Mouse (Mus musculus) lung, postnatal 0 days (tissue): ENCODE measurements around the gene Vti1b. TPM values are rescaled to one million over a fixed set of nuclear protein-coding genes. Genes with fewer than 3 reads are reported as not detected.

Experiments
- ATAC-seq: fragments of 200-750 bp; cut with Nextera tagmentation; 2 replicates; pipeline ENCODE4 v1.8.0; 2017; ENCODE audit warnings: moderate library complexity
- DNase-seq: peaks from one replicate; pipeline ENCODE4 v3.0.0-alpha.2; 2016; ENCODE audit warnings: low spot score
- H3K27ac ChIP-seq: fragments of 300-500 bp; sonication (generic); 2 replicates; pipeline ENCODE4 v1.5.1; 2014; ENCODE audit warnings: antibody characterized with exemption, mild to moderate bottlenecking, low read length, mixed read lengths
- H3K27me3 ChIP-seq: fragments of 300-500 bp; sonication (generic); replicated peaks from 2 replicates; pipeline ENCODE4 v1.6.1; 2014; ENCODE audit warnings: low read length, mixed read lengths; ENCODE audit not compliant: insufficient read depth
- H3K36me3 ChIP-seq: fragments of 300-500 bp; sonication (generic); 2 replicates; pipeline ENCODE4 v1.6.1; 2014; ENCODE audit warnings: low read length, mixed read lengths; ENCODE audit not compliant: insufficient read depth
- H3K4me1 ChIP-seq: fragments of 300-500 bp; sonication (generic); 2 replicates; pipeline ENCODE4 v1.6.1; 2014; ENCODE audit warnings: antibody characterized with exemption, low read depth, low read length, mixed read lengths; ENCODE audit not compliant: insufficient read depth
- H3K4me2 ChIP-seq: fragments of 300-500 bp; sonication (generic); replicated peaks from 2 replicates; pipeline ENCODE4 v1.6.1; 2014; ENCODE audit warnings: low read depth, mild to moderate bottlenecking, low read length, moderate library complexity, mixed read lengths
- H3K4me3 ChIP-seq: fragments of 300-500 bp; sonication (generic); 2 replicates; pipeline ENCODE4 v1.5.1; 2014; ENCODE audit warnings: low read depth, low read length
- H3K9ac ChIP-seq: fragments of 300-500 bp; sonication (generic); replicated peaks from 2 replicates; pipeline ENCODE4 v1.6.1; 2014; ENCODE audit warnings: low read depth, mild to moderate bottlenecking
- H3K9me3 ChIP-seq: fragments of 300-500 bp; sonication (generic); 2 replicates; pipeline ENCODE4 v1.6.1; 2016; ENCODE audit warnings: low read length, mixed read lengths
- CTCF ChIP-seq: IDR thresholded peaks from 2 replicates; pipeline ENCODE4 v1.5.1; 2016; ENCODE audit warnings: antibody characterized with exemption, mild to moderate bottlenecking
- EP300 ChIP-seq: IDR thresholded peaks from 2 replicates; pipeline ENCODE4 v1.6.1; 2016; ENCODE audit warnings: antibody characterized with exemption, mild to moderate bottlenecking, control low read depth
- WGBS: fragments of 180-500 bp; shearing (Covaris S2); extraction: QIAGEN DNeasy Blood & Tissue Kit; methylation state at CpG from one replicate; pipeline ENCODE4 v1.1.7; 2014; 5-methylcytosine and 5-hydroxymethylcytosine counted together
- polyA plus RNA-seq: library from polyadenylated mRNA; unstranded; fragments of >200 nt; fragmentation: Nextera tagmentation; extraction: Ambion mirVana; gene quantifications from 2 replicates; pipeline ENCODE4 v1.2.1, GENCODE M21; 2015

Vti1b gene
- polyA plus RNA-seq, 1 experiment from 2014 or later: 80.6 TPM

DNA sequence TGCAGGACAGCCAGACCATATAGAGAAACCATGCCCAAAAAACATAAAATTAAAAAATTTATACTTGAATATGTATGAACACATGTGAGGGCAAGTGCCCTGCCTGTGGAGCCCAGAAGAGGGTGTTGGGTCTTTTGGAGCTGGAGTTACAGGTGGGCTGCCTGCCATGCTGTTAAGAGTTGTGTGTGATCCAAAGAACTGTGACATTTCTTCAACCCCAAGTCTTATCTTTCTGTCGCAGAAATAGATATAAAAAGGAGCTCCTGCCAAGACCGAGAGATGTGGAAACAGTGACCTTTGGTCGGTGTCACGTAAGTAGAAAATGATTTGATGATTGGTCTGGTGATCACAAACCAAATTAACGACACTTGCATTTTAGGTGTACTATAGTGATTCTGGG is 1.3 kb upstream of the Vti1b start:
- H3K27ac ChIP-seq: no peak overlapping the region
- no peaks in the 10 kb centered on the region for H3K27me3 ChIP-seq
- DNase-seq (no peak), ATAC-seq (no peak)
- H3K36me3 ChIP-seq: no peaks in the 10 kb centered on the region
- no peaks in the 10 kb centered on the region for H3K9me3 ChIP-seq
- H3K4me3 ChIP-seq: no peak overlapping the region
- H3K9ac ChIP-seq: no peak overlapping the region
- no peak for TF ChIP-seq EP300
- no peak for TF ChIP-seq CTCF
- H3K4me2 ChIP-seq: no peak overlapping the region
- WGBS: 81% methylated on average over 5 of the region's 5 CpGs
- peaks cover 5% of the 10 kb centered on the region; the same call in 1 of the 2 replicates for H3K4me1 ChIP-seq

DNA sequence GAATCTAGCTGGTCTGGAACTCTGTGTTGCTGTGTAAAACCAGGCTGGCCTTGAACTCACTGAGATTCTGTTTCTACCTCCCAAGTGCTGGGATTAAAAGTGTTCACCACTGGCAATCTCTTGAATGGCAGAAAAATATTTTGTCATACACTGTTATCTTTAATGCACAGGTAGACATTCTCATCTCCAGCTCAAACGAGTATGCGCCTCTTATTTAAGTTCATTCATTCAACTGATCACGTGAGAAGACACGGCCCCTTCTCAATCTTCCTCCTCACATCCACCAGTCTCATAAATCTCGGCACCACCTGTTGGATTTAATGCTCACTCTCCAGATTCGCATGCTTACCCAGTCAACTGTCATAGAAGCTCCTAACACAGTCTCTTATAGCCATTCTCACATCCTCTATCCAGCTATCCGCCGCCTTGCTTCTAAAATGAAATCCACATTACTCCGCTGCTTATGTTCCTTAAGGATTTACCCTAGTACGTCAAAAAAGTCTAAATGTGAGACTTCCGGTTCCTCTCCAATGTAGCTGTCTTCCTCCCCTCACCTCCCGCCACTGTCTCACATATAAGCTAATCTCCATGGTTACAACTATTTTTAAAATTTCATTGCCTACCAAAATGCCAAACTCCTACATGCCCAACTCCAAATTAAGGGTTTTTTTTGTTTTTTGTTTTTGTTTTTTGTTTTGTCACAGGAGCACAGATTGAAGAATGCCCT is 1.0 kb downstream of the Vti1b start:
- ATAC-seq (no peak), DNase-seq (no peak)
- H3K27me3 ChIP-seq: no peaks in the 10 kb centered on the region
- H3K4me1 ChIP-seq: peaks cover 5% of the 10 kb centered on the region; the same call in 1 of the 2 replicates
- H3K27ac ChIP-seq: 0 out of 2 replicates have a peak overlapping the region, but pooled peaks have one; percentile 90
- no peaks in the 10 kb centered on the region for H3K36me3 ChIP-seq
- H3K4me3 ChIP-seq: peak overlapping the region; percentile 92
- H3K9ac ChIP-seq: peak overlapping the region; percentile 80; the same call in 1 of the 2 replicates
- WGBS: 25% methylated on average over 12 of the region's 12 CpGs
- TF ChIP-seq EP300 (no peak), CTCF (no peak)
- peak overlapping the region; percentile 62 for H3K4me2 ChIP-seq
- H3K9me3 ChIP-seq: no peaks in the 10 kb centered on the region

DNA sequence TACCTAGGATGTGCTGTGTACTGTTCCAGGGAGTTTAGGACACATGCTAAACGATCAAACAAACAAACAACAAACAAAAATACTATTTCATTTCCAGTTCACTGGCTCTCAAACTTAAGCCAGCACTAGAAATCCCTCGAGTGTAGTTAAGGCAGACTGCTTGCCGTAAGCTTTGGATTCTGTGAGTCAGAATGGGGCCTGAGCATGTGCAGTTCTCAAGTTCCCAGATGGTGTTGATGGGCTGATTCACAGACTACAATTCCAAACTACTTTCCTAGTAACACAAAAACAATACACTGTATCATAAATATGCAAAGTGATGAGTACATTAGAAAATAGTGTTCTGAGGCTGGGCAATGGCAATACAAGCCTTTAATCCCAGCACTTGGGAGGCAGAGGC is 2.0 kb downstream of the Vti1b start:
- Histone ChIP-seq H3K27me3 (no peaks in the 10 kb centered on the region), H3K9me3 (no peaks in the 10 kb centered on the region), H3K27ac (no peak overlapping the region), H3K36me3 (no peaks in the 10 kb centered on the region; the same call in 1 of the 2 replicates), H3K4me2 (no peak overlapping the region), H3K4me1 (peaks cover 5% of the 10 kb centered on the region; the same call in 1 of the 2 replicates), H3K9ac (no peak overlapping the region), H3K4me3 (no peak overlapping the region)
- WGBS: 75% methylated on average over 3 of the region's 3 CpGs
- no peak for ATAC-seq
- no peak for TF ChIP-seq CTCF
- TF ChIP-seq EP300: no peak
- no peak for DNase-seq

DNA sequence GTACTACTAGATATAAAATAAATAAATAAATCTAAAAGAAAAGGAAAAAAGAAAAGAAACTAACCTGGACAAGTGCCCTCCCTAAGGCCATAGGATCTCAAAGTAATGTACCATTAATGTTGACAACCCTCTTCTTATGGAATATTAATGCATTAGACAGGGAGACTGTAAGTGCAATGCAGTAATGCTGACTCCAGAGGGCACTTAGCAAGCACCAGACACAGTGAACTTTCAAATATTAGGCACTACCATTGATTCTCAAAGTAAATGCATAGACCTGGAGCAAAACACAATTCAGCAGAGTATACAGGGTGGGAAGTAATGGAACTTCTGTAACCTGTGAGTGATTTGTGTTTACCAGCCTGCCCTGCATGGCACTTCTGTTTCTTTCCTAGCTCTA is 3.3 kb downstream of the Vti1b start:
- H3K9me3 ChIP-seq: no peaks in the 10 kb centered on the region
- H3K4me3 ChIP-seq: no peak overlapping the region
- H3K9ac ChIP-seq: no peak overlapping the region
- peaks cover 5% of the 10 kb centered on the region; the same call in 1 of the 2 replicates for H3K4me1 ChIP-seq
- no peak overlapping the region for H3K4me2 ChIP-seq
- DNase-seq (no peak), ATAC-seq (no peak)
- peak; percentile 47 for TF ChIP-seq CTCF
- no peak for TF ChIP-seq EP300
- H3K36me3 ChIP-seq: no peaks in the 10 kb centered on the region; the same call in 1 of the 2 replicates
- H3K27ac ChIP-seq: no peak overlapping the region
- H3K27me3 ChIP-seq: no peaks in the 10 kb centered on the region

DNA sequence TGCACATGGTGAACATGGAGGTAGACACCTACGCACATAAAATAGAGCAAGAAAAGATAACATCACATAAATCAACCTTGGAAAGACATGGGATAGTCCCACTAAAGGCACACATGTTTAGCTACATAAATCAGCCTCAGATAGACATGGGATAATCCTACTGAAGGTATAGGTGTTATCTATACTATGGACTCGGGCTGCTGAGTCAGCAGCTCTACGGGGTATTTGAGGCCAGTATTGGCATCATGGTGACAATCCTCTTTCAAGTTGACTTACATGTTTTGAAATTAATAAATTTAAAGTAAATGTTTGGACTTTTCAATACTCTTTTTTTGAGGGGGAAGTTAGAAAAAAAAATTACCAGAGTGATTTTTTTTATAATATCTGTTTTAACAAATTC is 9.6 kb downstream of the Vti1b start:
- Histone ChIP-seq H3K36me3 (peaks cover 35% of the 10 kb centered on the region; the same call in 1 of the 2 replicates), H3K4me2 (no peak overlapping the region), H3K4me3 (no peak overlapping the region), H3K9me3 (no peaks in the 10 kb centered on the region), H3K4me1 (no peaks in the 10 kb centered on the region), H3K9ac (no peak overlapping the region), H3K27ac (no peak overlapping the region), H3K27me3 (no peaks in the 10 kb centered on the region)
- DNase-seq (no peak), ATAC-seq (no peak)
- whole genome bisulfite sequencing: 92% methylated on average over 3 of the region's 3 CpGs
- TF ChIP-seq EP300 (no peak), CTCF (no peak)

DNA sequence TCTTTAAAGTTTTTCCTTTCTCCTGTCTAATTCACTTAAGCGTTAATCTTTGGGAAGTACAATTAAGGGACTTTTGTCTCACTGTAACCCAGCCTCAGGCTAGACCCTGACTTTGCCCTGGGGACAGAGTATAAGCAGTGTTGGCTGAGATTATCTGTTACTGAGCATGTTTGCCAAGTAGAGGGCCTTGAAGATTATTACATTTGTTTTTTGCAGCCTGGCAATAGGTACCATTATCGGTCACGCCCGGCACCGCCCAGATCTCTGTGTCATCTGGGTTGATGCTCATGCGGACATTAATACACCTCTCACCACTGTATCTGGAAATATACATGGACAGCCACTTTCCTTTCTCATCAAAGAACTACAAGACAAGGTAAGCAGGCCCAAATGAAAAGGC is 22.8 kb downstream of the Vti1b start:
- no peaks in the 10 kb centered on the region for H3K9me3 ChIP-seq
- no peak overlapping the region for H3K4me2 ChIP-seq
- no peak overlapping the region for H3K27ac ChIP-seq
- no peaks in the 10 kb centered on the region for H3K4me1 ChIP-seq
- H3K27me3 ChIP-seq: no peaks in the 10 kb centered on the region
- no peak overlapping the region for H3K4me3 ChIP-seq
- 96% methylated on average over 6 of the region's 6 CpGs for whole genome bisulfite sequencing
- TF ChIP-seq EP300 (no peak), CTCF (no peak)
- ATAC-seq (no peak), DNase-seq (no peak)
- no peak overlapping the region for H3K9ac ChIP-seq
- H3K36me3 ChIP-seq: 0 out of 2 replicates have a peak, but pooled peaks cover 4% of the 10 kb centered on the region
